Mouse (Mus musculus): ENCODE data around the gene Cct2. TPM values are rescaled to one million over a fixed set of nuclear protein-coding genes. Genes with fewer than 3 reads are reported as not detected.

The Cct2 gene
- 130 and 139 TPM in 2 replicates for polyA plus RNA-seq (2012; rRNA removed)

- Histone ChIP-seq H3K27me3 (ENCODE audit: control insufficient read depth, insufficient read depth, low read length) (no peaks in the 10 kb centered on the region), H3K4me1 (replicated peaks; ENCODE audit: control insufficient read depth, insufficient read depth, low read length) (peaks cover 8% of the 10 kb centered on the region), H3K36me3 (ENCODE audit: control insufficient read depth, insufficient read depth, low read length) (peaks cover 36% of the 10 kb centered on the region), H3K4me3 (ENCODE audit: control insufficient read depth, insufficient read depth, low read length) (peak within 1 kb of the TSS; percentile 73), H3K27ac (ENCODE audit: control insufficient read depth, insufficient read depth, low read length) (peak within 1 kb of the TSS; percentile 68; the same call in 1 of the 2 replicates)
- TF ChIP-seq POLR2A (IDR thresholded peaks at IDR 0.05; ENCODE audit: control insufficient read depth, extremely low read depth, insufficient read depth, low read length, poor library complexity): peak; percentile 86
- 0 out of 2 replicates have a peak, but pooled peaks have one; percentile 65 for TF ChIP-seq CTCF (IDR thresholded peaks at IDR 0.05; ENCODE audit: borderline replicate concordance, control insufficient read depth, extremely low read depth, insufficient read depth, low read length, poor library complexity)
- under 1% methylated on average over 68 of the region's 68 CpGs for WGBS
- peak; percentile 90 for DNase-seq
These were observed at the start of gene Cct2 for GRCm38 (mm10) chr10:117063254-117064021. TSS of gene Cct2 (minus strand) at chr10:117063814.

GRCm38 (mm10) chr10:117112545-117112944 is 48.9 kb upstream of the Cct2 start:
- H3K36me3 ChIP-seq (ENCODE audit: control insufficient read depth, insufficient read depth, low read length): no peaks in the 10 kb centered on the region
- TF ChIP-seq CTCF (IDR thresholded peaks at IDR 0.05; ENCODE audit: borderline replicate concordance, control insufficient read depth, extremely low read depth, insufficient read depth, low read length, poor library complexity) (no peak), POLR2A (IDR thresholded peaks at IDR 0.05; ENCODE audit: control insufficient read depth, extremely low read depth, insufficient read depth, low read length, poor library complexity) (no peak)
- H3K4me1 ChIP-seq (replicated peaks; ENCODE audit: control insufficient read depth, insufficient read depth, low read length): peaks cover 37% of the 10 kb centered on the region
- 8% methylated on average over 2 of the region's 2 CpGs for WGBS
- peak overlapping the region; percentile 18 for H3K27ac ChIP-seq (ENCODE audit: control insufficient read depth, insufficient read depth, low read length)
- DNase-seq: peak; percentile 61
- no peaks in the 10 kb centered on the region for H3K27me3 ChIP-seq (ENCODE audit: control insufficient read depth, insufficient read depth, low read length)
- H3K4me3 ChIP-seq (ENCODE audit: control insufficient read depth, insufficient read depth, low read length): no peak overlapping the region

GRCm38 (mm10) chr10:117111455-117111854 is 47.8 kb upstream of the Cct2 start:
- H3K4me3 ChIP-seq (ENCODE audit: control insufficient read depth, insufficient read depth, low read length): no peak overlapping the region
- H3K36me3 ChIP-seq (ENCODE audit: control insufficient read depth, insufficient read depth, low read length): no peaks in the 10 kb centered on the region
- WGBS: 75% methylated on average over 7 of the region's 7 CpGs
- H3K27ac ChIP-seq (ENCODE audit: control insufficient read depth, insufficient read depth, low read length): peak overlapping the region; percentile 74
- no peaks in the 10 kb centered on the region for H3K27me3 ChIP-seq (ENCODE audit: control insufficient read depth, insufficient read depth, low read length)
- no peak for TF ChIP-seq POLR2A (IDR thresholded peaks at IDR 0.05; ENCODE audit: control insufficient read depth, extremely low read depth, insufficient read depth, low read length, poor library complexity)
- TF ChIP-seq CTCF (IDR thresholded peaks at IDR 0.05; ENCODE audit: borderline replicate concordance, control insufficient read depth, extremely low read depth, insufficient read depth, low read length, poor library complexity): no peak
- H3K4me1 ChIP-seq (replicated peaks; ENCODE audit: control insufficient read depth, insufficient read depth, low read length): peaks cover 39% of the 10 kb centered on the region
- DNase-seq: no peak

- Histone ChIP-seq H3K27ac (ENCODE audit: control insufficient read depth, insufficient read depth, low read length) (peak overlapping the region; percentile 94; the same call in 1 of the 2 replicates), H3K4me1 (replicated peaks; ENCODE audit: control insufficient read depth, insufficient read depth, low read length) (peaks cover 39% of the 10 kb centered on the region), H3K36me3 (ENCODE audit: control insufficient read depth, insufficient read depth, low read length) (no peaks in the 10 kb centered on the region), H3K27me3 (ENCODE audit: control insufficient read depth, insufficient read depth, low read length) (no peaks in the 10 kb centered on the region), H3K4me3 (ENCODE audit: control insufficient read depth, insufficient read depth, low read length) (no peak overlapping the region)
- no peak for TF ChIP-seq CTCF (IDR thresholded peaks at IDR 0.05; ENCODE audit: borderline replicate concordance, control insufficient read depth, extremely low read depth, insufficient read depth, low read length, poor library complexity)
- no peak for TF ChIP-seq POLR2A (IDR thresholded peaks at IDR 0.05; ENCODE audit: control insufficient read depth, extremely low read depth, insufficient read depth, low read length, poor library complexity)
- peak; percentile 68 for DNase-seq
- 4% methylated on average over 3 of the region's 3 CpGs for WGBS
These were observed 46.7 kb upstream of the Cct2 start for GRCm38 (mm10) chr10:117110271-117110670.

- Histone ChIP-seq H3K4me3 (ENCODE audit: control insufficient read depth, insufficient read depth, low read length) (no peak overlapping the region), H3K27me3 (ENCODE audit: control insufficient read depth, insufficient read depth, low read length) (no peaks in the 10 kb centered on the region), H3K4me1 (replicated peaks; ENCODE audit: control insufficient read depth, insufficient read depth, low read length) (peaks cover 32% of the 10 kb centered on the region), H3K36me3 (ENCODE audit: control insufficient read depth, insufficient read depth, low read length) (no peaks in the 10 kb centered on the region), H3K27ac (ENCODE audit: control insufficient read depth, insufficient read depth, low read length) (peak overlapping the region; percentile 27)
- no peak for DNase-seq
- TF ChIP-seq POLR2A (IDR thresholded peaks at IDR 0.05; ENCODE audit: control insufficient read depth, extremely low read depth, insufficient read depth, low read length, poor library complexity) (no peak), CTCF (IDR thresholded peaks at IDR 0.05; ENCODE audit: borderline replicate concordance, control insufficient read depth, extremely low read depth, insufficient read depth, low read length, poor library complexity) (no peak)
- WGBS: 6% methylated on average over 3 of the region's 3 CpGs
These were observed 43.1 kb upstream of the Cct2 start for GRCm38 (mm10) chr10:117106686-117107085.

- TF ChIP-seq POLR2A (IDR thresholded peaks at IDR 0.05; ENCODE audit: control insufficient read depth, extremely low read depth, insufficient read depth, low read length, poor library complexity) (no peak), CTCF (IDR thresholded peaks at IDR 0.05; ENCODE audit: borderline replicate concordance, control insufficient read depth, extremely low read depth, insufficient read depth, low read length, poor library complexity) (no peak)
- H3K4me1 ChIP-seq (replicated peaks; ENCODE audit: control insufficient read depth, insufficient read depth, low read length): peaks cover 28% of the 10 kb centered on the region
- H3K27me3 ChIP-seq (ENCODE audit: control insufficient read depth, insufficient read depth, low read length): no peaks in the 10 kb centered on the region
- no peak for DNase-seq
- 13% methylated on average over 4 of the region's 4 CpGs for WGBS
- peak overlapping the region; percentile 95 for H3K27ac ChIP-seq (ENCODE audit: control insufficient read depth, insufficient read depth, low read length)
- H3K36me3 ChIP-seq (ENCODE audit: control insufficient read depth, insufficient read depth, low read length): no peaks in the 10 kb centered on the region
- H3K4me3 ChIP-seq (ENCODE audit: control insufficient read depth, insufficient read depth, low read length): no peak overlapping the region
These were observed 42.6 kb upstream of the Cct2 start for GRCm38 (mm10) chr10:117106244-117106643.

Data from thymus, adult 2 months (tissue).